Mouse (Mus musculus) cerebral cortex, adult 2 months (tissue): ENCODE results near the gene Tnrc6b.

Experiments used
- WGBS: fragments of 180-500 bp; shearing (Covaris S2); methylation state at CpG from one replicate; pipeline ENCODE4 v1.1.7; 2018; 5-methylcytosine and 5-hydroxymethylcytosine counted together

Tnrc6b gene

DNA sequence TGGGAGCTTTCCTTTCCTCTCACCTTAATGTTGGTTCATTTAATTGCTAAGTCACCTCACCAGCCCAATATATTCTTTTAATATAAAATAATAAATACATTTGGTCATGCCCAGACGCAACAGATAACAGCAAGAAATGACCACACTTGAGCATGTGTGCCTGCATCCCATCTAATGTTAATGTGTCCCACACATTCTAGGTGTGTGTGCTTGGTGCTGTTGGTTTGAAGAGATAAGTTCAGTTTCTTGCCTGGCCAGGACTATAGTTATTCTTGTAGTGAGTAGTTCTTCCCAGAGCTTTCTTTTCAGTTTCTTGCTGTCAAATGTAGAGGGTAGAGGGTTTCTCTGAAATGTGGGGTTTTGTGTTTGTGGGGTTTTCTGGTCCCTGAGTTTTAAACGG lies 133.8 kb downstream of the Tnrc6b start:
- 90% methylated on average over 2 of the region's 2 CpGs for WGBS

DNA sequence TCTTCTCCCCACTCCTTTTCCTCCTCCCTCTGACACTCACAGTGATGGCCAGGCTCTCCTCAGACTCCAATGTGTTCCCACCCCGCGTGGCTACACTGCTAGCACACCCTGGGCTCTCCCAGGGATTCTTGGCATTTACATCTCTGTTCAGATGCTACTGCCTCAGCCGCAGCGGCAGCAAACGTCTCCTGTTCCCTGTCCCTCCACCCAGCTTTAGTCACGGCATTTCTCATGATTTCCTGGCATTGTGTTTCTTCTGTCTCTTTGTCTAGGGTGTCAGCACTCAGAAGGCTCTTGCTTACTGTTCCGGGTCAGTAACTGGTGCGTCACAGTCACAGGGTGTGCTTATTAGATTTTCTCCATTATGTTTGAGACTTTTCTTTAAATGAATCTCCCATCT lies 138.9 kb downstream of the Tnrc6b start:
- 31% methylated on average over 8 of the region's 8 CpGs for WGBS

DNA sequence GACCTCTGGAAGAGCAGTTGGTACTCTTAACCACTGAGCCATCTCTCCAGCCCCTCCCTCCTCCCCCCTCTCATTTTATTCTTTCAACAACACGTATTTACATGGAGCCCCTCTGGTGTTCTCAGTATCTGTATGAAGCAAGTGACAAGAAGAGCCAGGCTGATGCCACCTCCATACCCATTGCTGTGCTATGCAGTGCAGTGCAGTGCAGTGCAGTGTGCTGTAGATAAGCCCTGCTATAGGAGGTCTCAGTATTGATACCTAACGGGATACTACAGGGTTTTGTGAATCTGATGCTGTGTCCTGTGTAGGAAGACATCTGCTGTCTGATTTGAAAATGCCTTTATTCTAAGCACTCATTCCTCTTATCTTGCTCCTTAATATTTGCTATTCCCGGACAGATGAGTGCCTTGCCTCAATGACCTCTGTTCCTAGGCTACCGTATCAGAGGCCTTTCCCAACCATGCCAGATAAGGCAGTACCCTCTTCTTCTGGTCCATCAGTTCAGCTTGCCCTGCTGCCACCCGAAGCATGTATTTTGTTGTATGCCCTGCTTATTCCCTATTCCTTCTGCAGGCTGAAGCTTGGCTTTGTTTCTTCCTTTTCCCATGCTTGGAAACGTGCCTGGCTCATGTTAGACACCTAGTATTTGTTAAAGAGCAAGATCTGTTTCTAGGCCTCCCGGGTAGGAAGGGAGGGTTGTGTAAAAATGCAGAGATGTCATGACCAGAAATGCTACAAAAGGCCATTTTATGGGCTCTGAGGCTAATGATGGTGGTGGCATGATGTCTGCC lies 139.8 kb downstream of the Tnrc6b start:
- WGBS = 49% methylated on average over 7 of the region's 7 CpGs

DNA sequence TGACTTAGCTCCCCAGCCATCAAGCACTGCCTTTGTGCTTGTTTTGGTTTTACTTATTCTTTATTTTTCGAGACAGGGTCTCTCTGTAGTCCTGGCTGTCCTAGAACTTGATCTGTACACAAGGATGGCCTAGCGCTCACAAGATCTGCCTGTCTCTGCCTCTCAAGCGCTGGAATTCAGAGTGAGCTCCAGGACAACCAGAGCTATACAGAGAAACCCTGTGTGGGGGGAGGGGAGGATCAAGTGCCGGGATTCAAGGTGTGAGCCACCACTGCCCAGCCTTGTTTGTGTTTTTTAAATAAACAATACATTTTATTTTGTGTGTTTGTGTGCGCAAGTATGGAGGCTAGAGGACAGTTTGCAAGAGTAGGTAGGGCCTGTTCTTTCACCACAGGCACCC lies 141.0 kb downstream of the Tnrc6b start:
- 95% methylated on average over 5 of the region's 5 CpGs for WGBS

- WGBS = 93% methylated on average over 3 of the region's 3 CpGs
Measured at GRCm38 (mm10) chr15:80852527-80852926, 141.4 kb downstream of the Tnrc6b start.

GRCm38 (mm10) chr15:80859366-80859765 lies 148.3 kb downstream of the Tnrc6b start:
- 81% methylated on average over 2 of the region's 2 CpGs for WGBS

GRCm38 (mm10) chr15:80861302-80861701 lies 150.2 kb downstream of the Tnrc6b start:
- 62% methylated on average over 1 of the region's 1 CpGs for WGBS

GRCm38 (mm10) chr15:80862027-80862426 lies 150.9 kb downstream of the Tnrc6b start:
- WGBS = 45% methylated on average over 2 of the region's 2 CpGs

DNA sequence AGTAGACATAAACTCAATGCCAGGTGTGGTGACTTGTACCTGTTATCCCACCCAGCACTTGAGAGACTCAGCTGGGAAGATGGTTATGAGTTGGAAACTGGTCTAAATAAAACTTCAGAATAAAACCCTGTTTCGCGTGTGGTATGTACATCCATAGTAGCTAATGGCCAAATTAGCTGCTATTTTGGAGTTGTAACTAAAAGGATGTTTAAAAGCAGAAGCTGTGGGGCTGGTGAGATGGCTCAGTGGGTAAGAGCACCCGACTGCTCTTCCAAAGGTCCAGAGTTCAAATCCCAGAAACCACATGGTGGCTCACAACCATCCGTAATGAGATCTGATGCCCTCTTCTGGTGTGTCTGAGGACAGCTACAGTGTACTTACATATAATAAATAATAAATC lies 157.5 kb downstream of the Tnrc6b start:
- 93% methylated on average over 4 of the region's 4 CpGs for WGBS

GRCm38 (mm10) chr15:80874726-80875125 lies 163.6 kb downstream of the Tnrc6b start:
- 50% methylated on average over 3 of the region's 3 CpGs for WGBS

- WGBS = 45% methylated on average over 21 of the region's 21 CpGs
Measured at GRCm38 (mm10) chr15:80876231-80876630, 165.1 kb downstream of the Tnrc6b start.

GRCm38 (mm10) chr15:80884095-80884494 lies 173.0 kb downstream of the Tnrc6b start:
- 60% methylated on average over 8 of the region's 8 CpGs for WGBS

DNA sequence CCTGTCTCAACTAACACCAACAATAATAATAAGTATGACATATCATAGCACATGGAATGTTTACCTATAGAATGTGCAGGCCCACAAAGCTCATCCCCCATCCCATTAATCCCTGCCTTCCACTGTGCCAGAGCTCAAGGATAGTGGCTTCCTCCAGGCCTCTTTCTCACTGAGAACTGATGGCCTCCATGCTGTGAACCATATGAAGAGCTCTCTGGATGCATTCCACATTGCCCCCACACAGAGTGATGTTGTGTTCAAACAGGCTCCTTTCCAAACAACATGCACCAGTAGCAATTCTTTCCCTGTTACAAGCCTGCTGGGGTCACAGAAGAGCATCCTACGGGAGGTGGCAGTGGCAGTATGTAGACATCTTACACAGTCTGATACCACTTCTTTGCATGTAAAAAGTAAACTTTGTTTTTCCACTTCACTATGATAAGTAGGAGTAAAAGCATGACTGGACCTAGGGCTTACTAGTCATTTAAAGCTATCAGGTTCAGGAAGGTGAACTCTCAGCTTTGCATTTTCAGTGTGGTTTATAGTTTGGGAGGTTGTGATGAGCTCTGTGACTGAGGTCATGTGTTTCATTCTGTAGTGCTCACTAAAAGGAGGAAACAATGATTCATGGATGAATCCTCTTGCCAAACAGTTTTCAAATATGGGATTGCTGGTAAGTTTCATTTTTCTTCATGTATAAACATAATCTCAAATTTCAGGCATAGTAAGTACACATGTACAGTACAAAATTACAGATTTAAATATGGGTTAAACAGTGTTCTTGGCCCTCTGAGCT lies 175.4 kb downstream of the Tnrc6b start:
- 71% methylated on average over 1 of the region's 1 CpGs for WGBS

- 91% methylated on average over 3 of the region's 3 CpGs for WGBS
Measured at GRCm38 (mm10) chr15:80892341-80892740, 181.2 kb downstream of the Tnrc6b start.

DNA sequence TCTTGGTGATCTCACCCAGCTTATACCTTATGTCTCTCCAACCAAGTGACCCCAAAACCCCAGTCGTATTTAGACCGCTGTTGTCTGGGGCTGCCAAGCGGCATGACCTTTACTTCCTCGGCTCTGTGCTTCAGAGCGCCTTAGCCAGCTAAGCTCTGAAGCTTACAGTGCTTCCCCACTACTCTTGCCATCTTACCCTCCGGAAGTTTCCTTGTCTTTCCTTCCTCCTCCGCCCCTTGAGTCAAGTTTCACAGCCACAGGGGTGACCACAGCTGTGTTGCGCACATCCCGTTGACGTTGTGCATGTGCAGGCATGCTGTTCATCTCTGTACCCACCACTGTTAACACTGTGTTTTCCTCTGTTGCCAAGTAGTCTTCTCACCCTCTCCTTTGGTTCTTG lies 185.6 kb downstream of the Tnrc6b start:
- 79% methylated on average over 10 of the region's 10 CpGs for WGBS

DNA sequence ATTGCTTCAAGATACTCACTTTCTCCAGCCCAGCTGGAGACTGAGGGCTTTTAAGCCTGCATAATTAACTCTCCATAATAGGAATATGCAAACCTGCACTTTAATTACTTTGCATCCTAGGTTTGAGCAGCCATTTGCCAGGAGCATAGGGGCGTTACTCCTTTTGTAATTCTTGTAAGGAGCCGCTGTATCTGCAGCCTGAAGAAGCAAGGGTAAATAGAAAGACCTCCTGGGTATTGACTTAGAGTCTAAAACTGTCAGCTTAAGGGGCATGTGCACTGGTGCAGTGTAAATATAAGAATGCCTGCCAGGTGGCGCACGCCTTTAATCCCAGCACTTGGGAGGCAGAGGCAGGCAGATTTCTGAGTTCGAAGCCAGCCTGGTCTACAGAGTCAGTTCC lies 186.8 kb downstream of the Tnrc6b start:
- WGBS = 82% methylated on average over 5 of the region's 5 CpGs

DNA sequence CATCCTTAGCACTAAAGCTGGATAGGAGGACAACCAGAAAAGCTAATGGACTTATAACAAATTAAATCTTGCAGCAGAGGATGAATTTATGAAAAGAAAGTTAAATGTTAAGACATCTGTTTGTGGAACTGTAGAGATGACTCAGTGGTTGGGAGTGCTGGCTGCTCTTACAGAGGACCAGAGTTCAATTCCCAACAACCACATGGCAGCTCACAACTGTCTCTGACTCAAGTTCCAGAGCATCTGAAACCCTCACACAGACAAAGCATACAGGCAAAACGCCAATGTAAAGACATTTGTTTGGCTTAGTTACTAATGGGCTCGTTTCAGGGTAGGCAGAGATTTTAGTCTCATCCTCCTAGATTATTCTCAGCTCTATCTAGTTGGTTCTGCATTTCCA lies 188.7 kb downstream of the Tnrc6b start:
- WGBS = 50% methylated on average over 2 of the region's 2 CpGs

DNA sequence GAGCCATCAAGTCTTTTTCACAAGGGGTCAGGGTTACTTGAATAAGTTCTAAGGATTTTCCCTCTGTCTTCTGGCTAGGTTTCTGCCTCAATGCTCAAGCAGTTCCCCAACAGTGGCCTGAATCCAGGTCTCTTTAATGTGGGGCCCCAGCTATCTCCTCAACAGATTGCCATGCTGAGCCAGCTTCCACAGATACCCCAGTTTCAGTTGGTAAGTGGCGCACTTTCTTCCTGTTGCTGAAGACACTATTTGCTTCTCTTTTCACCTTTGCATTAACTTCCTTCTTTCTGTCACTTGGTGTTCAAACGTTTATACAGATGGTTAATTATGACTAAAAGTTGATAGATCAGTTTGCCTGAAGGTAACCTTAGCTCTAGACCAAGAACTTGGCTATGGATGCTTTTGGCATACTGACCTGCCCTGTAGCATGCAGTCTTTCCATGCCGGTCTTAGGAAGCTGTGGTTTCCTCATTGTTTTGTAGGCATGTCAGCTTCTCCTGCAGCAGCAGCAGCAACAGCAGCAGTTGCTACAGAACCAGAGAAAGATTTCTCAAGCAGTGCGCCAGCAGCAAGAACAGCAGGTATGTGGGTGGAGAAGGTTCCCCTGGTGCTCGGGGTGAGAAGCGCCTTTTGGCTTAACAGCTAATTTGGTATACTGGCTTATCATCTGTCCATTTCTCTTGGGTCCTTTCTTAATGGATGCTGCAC lies 190.8 kb downstream of the Tnrc6b start:
- 44% methylated on average over 6 of the region's 6 CpGs for WGBS

DNA sequence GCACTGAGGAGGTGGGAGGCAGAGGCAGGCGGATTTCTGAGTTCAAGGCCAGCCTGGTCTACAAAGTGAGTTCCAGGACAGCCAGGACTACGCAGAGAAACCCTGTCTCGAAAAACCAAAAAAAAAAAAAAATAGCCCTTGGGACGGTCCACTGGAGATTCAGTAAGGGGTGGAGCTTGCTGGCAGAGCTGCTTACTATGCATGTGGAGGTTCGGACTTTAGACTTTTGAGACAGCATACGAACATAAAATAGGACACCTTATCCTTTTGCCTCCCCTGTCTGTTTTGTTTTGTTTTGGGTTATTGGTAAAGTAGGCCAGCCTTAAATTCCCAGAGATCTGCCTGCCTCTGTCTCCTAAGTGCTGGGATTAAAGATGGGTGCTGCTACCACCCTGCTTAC lies 193.7 kb downstream of the Tnrc6b start:
- WGBS = 93% methylated on average over 6 of the region's 6 CpGs

GRCm38 (mm10) chr15:80910183-80910582 lies 199.1 kb downstream of the Tnrc6b start:
- 95% methylated on average over 3 of the region's 3 CpGs for WGBS

- WGBS = 88% methylated on average over 4 of the region's 4 CpGs
Measured at GRCm38 (mm10) chr15:80910790-80911531, 199.8 kb downstream of the Tnrc6b start.

- 86% methylated on average over 3 of the region's 3 CpGs for WGBS
Measured at GRCm38 (mm10) chr15:80912175-80912574, 201.1 kb downstream of the Tnrc6b start.
